Comparison of ENCODE assay signal across 9 mouse cellular contexts in genomic region chr9:120171295-120171694, GRCm38 (mm10). TPM values are rescaled to one million over a fixed set of nuclear protein-coding genes. Genes with fewer than 3 reads are reported as not detected.
DNase-seq lines count a peak whose midpoint lies in the region; ATAC-seq and TF ChIP-seq lines count a peak whose summit lies in the region.
"Had no signal": no experiment of that assay in that cellular context is flagged by ENCODE, and none has a peak within 500 bp of the region (broad histone marks: within the 10 kb centered on the region; RNA-seq: fewer than 3 reads in every experiment).

No protein-coding gene starts in this region.

- H3K27me3 ChIP-seq in intestine, postnatal 0 days (replicated peaks; ENCODE audit: control insufficient read depth, insufficient read depth, low read length) = no peaks in the 10 kb centered on the region
- no peaks in the 10 kb centered on the region; the same call in 1 of the 2 replicates for H3K27me3 ChIP-seq in intestine, embryonic 16.5 days (replicated peaks; ENCODE audit: control insufficient read depth, insufficient read depth, low read length)
- H3K27me3 ChIP-seq in heart, postnatal 0 days (ENCODE audit: control insufficient read depth, insufficient read depth, low read length) = 0 out of 2 replicates have a peak, but pooled peaks cover 9% of the 10 kb centered on the region
- no peaks in the 10 kb centered on the region for H3K27me3 ChIP-seq in neural tube, embryonic 11.5 days (ENCODE audit: control insufficient read depth, insufficient read depth, low read length)

- intact Hi-C loops in left cerebral cortex, postnatal 25 days (cut with DNase I) = loop anchor here (1.0 kb wide), 1 partner anchor 31 kb away; no protein-coding TSS in a partner anchor

- no peak for ATAC-seq in intestine, postnatal 0 days
- ATAC-seq in intestine, embryonic 16.5 days = no peak
- ATAC-seq in heart, postnatal 0 days (ENCODE audit: insufficient read depth, low read depth) = no peak
- ATAC-seq in neural tube, embryonic 11.5 days (ENCODE audit: insufficient read depth, low FRiP score, low TSS enrichment) = no peak

- H3K36me3 ChIP-seq in intestine, postnatal 0 days (ENCODE audit: control insufficient read depth, insufficient read depth) = no peaks in the 10 kb centered on the region
- H3K36me3 ChIP-seq in intestine, embryonic 16.5 days (ENCODE audit: control insufficient read depth, insufficient read depth, low read length) = no peaks in the 10 kb centered on the region
- H3K36me3 ChIP-seq in heart, postnatal 0 days (replicated peaks; ENCODE audit: control insufficient read depth, insufficient read depth, low read length) = no peaks in the 10 kb centered on the region
- H3K36me3 ChIP-seq in neural tube, embryonic 11.5 days (ENCODE audit: control insufficient read depth, insufficient read depth, low read length) = no peaks in the 10 kb centered on the region

- DNase-seq in MEL-GATA-1-ER (ENCODE audit: extremely low read depth, low read depth) = peak; percentile 16
- peak; percentile 19 for DNase-seq in cerebellum, adult 9-11 months
- no peak for DNase-seq in heart, postnatal 0 days (ENCODE audit: low spot score)
- peak; percentile 56 to 63 for DNase-seq in left cerebral cortex, postnatal 25 days (ENCODE audit: low spot score in 2 of 2)
- peak; percentile 72 for DNase-seq in neural tube, embryonic 11.5 days (ENCODE audit: low spot score)
- DNase-seq in thymus, postnatal 36 days = peak; percentile 61 to 70

- WGBS in intestine, postnatal 0 days = 32% methylated on average over 5 of the region's 5 CpGs
- 37% methylated on average over 5 of the region's 5 CpGs for WGBS in intestine, embryonic 16.5 days
- 31% methylated on average over 5 of the region's 5 CpGs for WGBS in heart, postnatal 0 days
- 38% methylated on average over 5 of the region's 5 CpGs for WGBS in neural tube, embryonic 11.5 days

- no peak overlapping the region for H3K4me3 ChIP-seq in intestine, postnatal 0 days (ENCODE audit: low read depth, low read length)
- H3K4me3 ChIP-seq in intestine, embryonic 16.5 days (ENCODE audit: low read length) = no peak overlapping the region
- H3K4me3 ChIP-seq in heart, postnatal 0 days (ENCODE audit: low read depth, low read length) = no peak overlapping the region
- no peak overlapping the region for H3K4me3 ChIP-seq in neural tube, embryonic 11.5 days (ENCODE audit: low read depth, low read length)

- no peaks in the 10 kb centered on the region for H3K9me3 ChIP-seq in intestine, postnatal 0 days (ENCODE audit: control insufficient read depth)
- H3K9me3 ChIP-seq in intestine, embryonic 16.5 days (ENCODE audit: control insufficient read depth, low read length) = no peaks in the 10 kb centered on the region
- no peaks in the 10 kb centered on the region for H3K9me3 ChIP-seq in heart, postnatal 0 days (replicated peaks; ENCODE audit: control insufficient read depth, low read length)
- H3K9me3 ChIP-seq in neural tube, embryonic 11.5 days (ENCODE audit: control insufficient read depth, low read length) = no peaks in the 10 kb centered on the region

- no peak overlapping the region for H3K9ac ChIP-seq in intestine, postnatal 0 days (ENCODE audit: low read depth, low read length)
- H3K9ac ChIP-seq in intestine, embryonic 16.5 days (ENCODE audit: low read depth, low read length) = no peak overlapping the region
- no peak overlapping the region for H3K9ac ChIP-seq in heart, postnatal 0 days (replicated peaks; ENCODE audit: low read depth, low read length)
- no peak overlapping the region for H3K9ac ChIP-seq in neural tube, embryonic 11.5 days (ENCODE audit: low read length)

- no peak for TF ChIP-seq EP300 in heart, postnatal 0 days (IDR thresholded peaks at IDR 0.05; ENCODE audit: low read depth)

- no peak overlapping the region for H3K27ac ChIP-seq in intestine, postnatal 0 days (ENCODE audit: low read depth, low read length)
- H3K27ac ChIP-seq in intestine, embryonic 16.5 days (ENCODE audit: low read length) = no peak overlapping the region
- no peak overlapping the region for H3K27ac ChIP-seq in heart, postnatal 0 days (ENCODE audit: low read depth)
- H3K27ac ChIP-seq in neural tube, embryonic 11.5 days (ENCODE audit: low read depth, low read length) = no peak overlapping the region
- H3K27ac ChIP-seq: macrophage had no signal

- peak; percentile 81 for TF ChIP-seq CTCF in intestine, postnatal 0 days (IDR thresholded peaks at IDR 0.05; ENCODE audit: low read depth)
- TF ChIP-seq CTCF in heart, postnatal 0 days (IDR thresholded peaks at IDR 0.05; ENCODE audit: low read depth) = peak; percentile 62

- no peaks in the 10 kb centered on the region for H3K4me1 ChIP-seq in intestine, postnatal 0 days (replicated peaks; ENCODE audit: control insufficient read depth, insufficient read depth, low read length)
- no peaks in the 10 kb centered on the region for H3K4me1 ChIP-seq in intestine, embryonic 16.5 days (ENCODE audit: control insufficient read depth, insufficient read depth, low read length)
- H3K4me1 ChIP-seq in heart, postnatal 0 days (ENCODE audit: control insufficient read depth, insufficient read depth) = no peaks in the 10 kb centered on the region
- H3K4me1 ChIP-seq in neural tube, embryonic 11.5 days (ENCODE audit: control insufficient read depth, insufficient read depth, low read length) = no peaks in the 10 kb centered on the region

- H3K4me2 ChIP-seq in intestine, postnatal 0 days (replicated peaks; ENCODE audit: low read depth) = no peak overlapping the region
- H3K4me2 ChIP-seq in intestine, embryonic 16.5 days (ENCODE audit: low read depth, low read length) = no peak overlapping the region
- H3K4me2 ChIP-seq in heart, postnatal 0 days (ENCODE audit: low read depth, low read length) = no peak overlapping the region
- no peak overlapping the region for H3K4me2 ChIP-seq in neural tube, embryonic 11.5 days (ENCODE audit: low read depth)

RNA-seq across cellular contexts. Expression of gene Mobp, which starts 21.8 kb away (rescaled TPM):
- polyA plus RNA-seq in intestine, postnatal 0 days (2015; fragmentation: Nextera tagmentation; extraction: Ambion mirVana) = 0.05 TPM in 1 of 2 replicates, not detected in the other
- not detected in 2 replicates for polyA plus RNA-seq in intestine, embryonic 16.5 days (2015; fragmentation: Nextera tagmentation; extraction: Ambion mirVana)
- total RNA-seq in heart, postnatal 0 days (2014; rRNA removed; ENCODE audit: low replicate concordance) = not detected in 2 replicates
- 0.04 and 0.07 TPM in 2 replicates for polyA plus RNA-seq in heart, postnatal 0 days (2015; fragmentation: Nextera tagmentation; extraction: Ambion mirVana)
- total RNA-seq in left cerebral cortex, postnatal 25 days (2021) = 100 to 1,000 TPM; 294 to 388 TPM
- polyA plus RNA-seq in neural tube, embryonic 11.5 days (2014; fragmentation: Nextera tagmentation; extraction: Ambion mirVana) = not detected in 2 replicates
- polyA plus RNA-seq: macrophage had no signal

RNA-seq across cellular contexts. Expression of gene Rpsa, which starts 43.8 kb away (rescaled TPM):
- 654 and 675 TPM in 2 replicates for polyA plus RNA-seq in intestine, postnatal 0 days (2015; fragmentation: Nextera tagmentation; extraction: Ambion mirVana)
- polyA plus RNA-seq in intestine, embryonic 16.5 days (2015; fragmentation: Nextera tagmentation; extraction: Ambion mirVana) = 1,264 and 1,381 TPM in 2 replicates
- total RNA-seq in heart, postnatal 0 days (2014; rRNA removed; ENCODE audit: low replicate concordance) = 1,454 and 1,728 TPM in 2 replicates
- 572 and 602 TPM in 2 replicates for polyA plus RNA-seq in heart, postnatal 0 days (2015; fragmentation: Nextera tagmentation; extraction: Ambion mirVana)
- 100 to 1,000 TPM; 397 to 401 TPM for total RNA-seq in left cerebral cortex, postnatal 25 days (2021)
- polyA plus RNA-seq in neural tube, embryonic 11.5 days (2014; fragmentation: Nextera tagmentation; extraction: Ambion mirVana) = 1,461 and 1,514 TPM in 2 replicates
